Mouse (Mus musculus): ENCODE data around the gene Cbx1.
A peak's percentile ranks its signal among the peaks of the same experiment; 100 is the strongest.

Cbx1 gene

GRCm38 (mm10) chr11:96818128-96818710 is 29.3 kb downstream of the Cbx1 start:
- DNase-seq: no peak

GRCm38 (mm10) chr11:96821956-96822355 is 33.0 kb downstream of the Cbx1 start:
- no peak for DNase-seq

GRCm38 (mm10) chr11:96822675-96823470 is 33.9 kb downstream of the Cbx1 start:
- DNase-seq: no peak

- DNase-seq: no peak
Observed at GRCm38 (mm10) chr11:96823471-96823837, 34.5 kb downstream of the Cbx1 start.

- DNase-seq: peak; percentile 84
Observed at GRCm38 (mm10) chr11:96823880-96824782, 35.2 kb downstream of the Cbx1 start.

GRCm38 (mm10) chr11:96824783-96825495 is 36.0 kb downstream of the Cbx1 start:
- peak; percentile 66 for DNase-seq

GRCm38 (mm10) chr11:96826481-96826880 is 37.6 kb downstream of the Cbx1 start:
- no peak for DNase-seq

GRCm38 (mm10) chr11:96827062-96827581 is 38.2 kb downstream of the Cbx1 start:
- DNase-seq: no peak

GRCm38 (mm10) chr11:96827917-96828316 is 39.0 kb downstream of the Cbx1 start:
- DNase-seq: no peak

- no peak for DNase-seq
Observed at GRCm38 (mm10) chr11:96828881-96829280, 40.0 kb downstream of the Cbx1 start.

GRCm38 (mm10) chr11:96829403-96829812 is 40.5 kb downstream of the Cbx1 start:
- peak; percentile 65 for DNase-seq

GRCm38 (mm10) chr11:96829813-96830538 is 41.0 kb downstream of the Cbx1 start, which contains the start of gene Nfe2l1:
TSS of gene Nfe2l1 (minus strand) at chr11:96829968.
- peak; percentile 97 for DNase-seq

- DNase-seq: no peak
Observed at GRCm38 (mm10) chr11:96830539-96831216, 41.8 kb downstream of the Cbx1 start.

- DNase-seq: no peak
Observed at GRCm38 (mm10) chr11:96831516-96831915, 42.6 kb downstream of the Cbx1 start.

GRCm38 (mm10) chr11:96832541-96832940 is 43.6 kb downstream of the Cbx1 start:
- DNase-seq: no peak

GRCm38 (mm10) chr11:96832973-96833372 is 44.0 kb downstream of the Cbx1 start:
- DNase-seq: no peak

- DNase-seq: no peak
Observed at GRCm38 (mm10) chr11:96834127-96834526, 45.2 kb downstream of the Cbx1 start.

GRCm38 (mm10) chr11:96837298-96837697 is 48.4 kb downstream of the Cbx1 start:
- no peak for DNase-seq

GRCm38 (mm10) chr11:96838341-96838740 is 49.4 kb downstream of the Cbx1 start:
- no peak for DNase-seq

GRCm38 (mm10) chr11:96839428-96839827 is 50.5 kb downstream of the Cbx1 start:
- no peak for DNase-seq

GRCm38 (mm10) chr11:96839877-96840276 is 51.0 kb downstream of the Cbx1 start:
- DNase-seq: no peak

All from right cerebral cortex, postnatal 14 days (tissue).